Mouse (Mus musculus) cerebellum, adult 2 months (tissue): Measurements from ENCODE around the gene Syt16.

ENCODE experiments used
- CTCF ChIP-seq: fragments of 200-500 bp; IDR thresholded peaks from 2 replicates; pipeline ENCODE4 v1.5.1; 2011; ENCODE audit warnings: low read depth, mild to moderate bottlenecking, control low read depth, low read length, moderate library complexity, borderline replicate concordance; ENCODE audit not compliant: insufficient read depth
- POLR2A ChIP-seq: fragments of 200-500 bp; IDR thresholded peaks from 2 replicates; pipeline ENCODE4 v1.6.1; 2011; ENCODE audit warnings: low read length, control low read depth, borderline replicate concordance; ENCODE audit not compliant: insufficient read depth

- TF ChIP-seq CTCF (no peak), POLR2A (no peak)
These were observed 19.3 kb upstream of the Syt16 start for GRCm38 (mm10) chr12:73978144-73978543.
